Mouse (Mus musculus) MEL (cell line): ENCODE results near the gene 2510002D24Rik.

Source experiments
- CHD1 ChIP-seq: IDR thresholded peaks from 2 replicates; pipeline ENCODE4 v1.6.1; 2012; ENCODE audit warnings: low read depth, mild to moderate bottlenecking, inconsistent platforms, low read length, improper control_type of control experiment
- CTCF ChIP-seq, 3 experiments: IDR thresholded peaks in 2 of 3; conservative IDR thresholded peaks in 1 of 3; 2 replicates each; pipeline ENCODE4 v1.5.1; 2011 to 2012; ENCODE audit warnings: low read length in 3 of 3, low read depth in 2 of 3, mild to moderate bottlenecking in 2 of 3, improper control_type of control experiment in 1 of 3, inconsistent platforms in 1 of 3, mixed read lengths in 1 of 3, moderate library complexity in 1 of 3; ENCODE audit not compliant: control insufficient read depth in 1 of 3, insufficient read depth in 1 of 3, poor library complexity in 1 of 3, severe bottlenecking in 1 of 3
- EP300 ChIP-seq, 2 experiments: IDR thresholded peaks; 2 replicates each; pipeline ENCODE4 v1.6.1; 2011; ENCODE audit warnings: improper control_type of control experiment in 2 of 2, low read length in 2 of 2, low read depth in 1 of 2, mild to moderate bottlenecking in 1 of 2
- MAFK ChIP-seq: IDR thresholded peaks from 2 replicates; pipeline ENCODE4 v1.6.1; 2011; ENCODE audit warnings: low read depth, mild to moderate bottlenecking, low read length, improper control_type of control experiment, borderline replicate concordance
- POLR2A ChIP-seq, 2 experiments: IDR thresholded peaks; 2 replicates each; pipeline ENCODE4 v1.6.1; 2011 to 2012; ENCODE audit warnings: low read length in 2 of 2, mild to moderate bottlenecking in 2 of 2, control low read depth in 1 of 2, improper control_type of control experiment in 1 of 2, low read depth in 1 of 2, moderate library complexity in 1 of 2; ENCODE audit not compliant: control insufficient read depth in 1 of 2, insufficient read depth in 1 of 2, poor library complexity in 1 of 2
- SMC3 ChIP-seq: IDR thresholded peaks from 2 replicates; pipeline ENCODE4 v1.6.1; 2011; ENCODE audit warnings: low read depth, low read length, improper control_type of control experiment
- UBTF ChIP-seq: IDR thresholded peaks from 2 replicates; pipeline ENCODE4 v1.6.1; 2012; ENCODE audit warnings: low read depth, mild to moderate bottlenecking, inconsistent platforms, low read length, improper control_type of control experiment, moderate library complexity, borderline replicate concordance; ENCODE audit not compliant: insufficient read depth
- ZKSCAN1 ChIP-seq: IDR thresholded peaks from 2 replicates; pipeline ENCODE4 v1.6.1; 2012; ENCODE audit warnings: low read depth, mild to moderate bottlenecking, inconsistent platforms, low read length, improper control_type of control experiment, moderate library complexity
- ZNF384 ChIP-seq: IDR thresholded peaks from 2 replicates; pipeline ENCODE4 v1.6.1; 2012; ENCODE audit warnings: low read depth, mild to moderate bottlenecking, inconsistent platforms, low read length, improper control_type of control experiment

GRCm38 (mm10) chr16:18846301-18846820 is 10.0 kb downstream of the 2510002D24Rik start:
- no peak for TF ChIP-seq CHD1
- no peak for TF ChIP-seq CTCF (IDR thresholded peaks at IDR 0.05 in 2 of 3, conservative IDR thresholded peaks at IDR 0.05 in 1 of 3; ENCODE audit: control insufficient read depth in 1 of 3, insufficient read depth in 1 of 3, low read depth in 2 of 3, low read length in 3 of 3, poor library complexity in 1 of 3, severe bottlenecking in 1 of 3)
- no peak for TF ChIP-seq POLR2A (IDR thresholded peaks at IDR 0.05; ENCODE audit: control insufficient read depth in 1 of 2, insufficient read depth in 1 of 2, low read depth in 1 of 2, low read length in 2 of 2, poor library complexity in 1 of 2)
- TF ChIP-seq UBTF: no peak
- no peak for TF ChIP-seq ZKSCAN1
- TF ChIP-seq ZNF384: no peak
- no peak for TF ChIP-seq MAFK
- no peak for TF ChIP-seq EP300 (IDR thresholded peaks at IDR 0.05; ENCODE audit: low read depth in 1 of 2, low read length in 2 of 2)
- no peak for TF ChIP-seq SMC3
